Mouse (Mus musculus) c-Kit-positive CD71-positive TER-119-positive erythroid progenitor cells, embryonic 14.5 days (primary cell): ENCODE results near the gene Iqce.

Experiments used
- DNase-seq: peaks from one replicate; pipeline ENCODE4 v3.0.0-alpha.2; 2013; ENCODE audit warnings: low spot score

The Iqce gene

GRCm38 (mm10) chr5:140612191-140612590 lies 90.0 kb downstream of the Iqce start:
- DNase-seq: no peak
